Mouse (Mus musculus) activated CD4-positive, CD25-positive, alpha-beta regulatory T cell, adult 9 weeks (primary cell): Measurements from ENCODE around the gene 2310034G01Rik. TPM values are rescaled to one million over a fixed set of nuclear protein-coding genes. Genes with fewer than 3 reads are reported as not detected.

ENCODE experiments used
- polyA plus RNA-seq: library from polyadenylated mRNA; unstranded; fragments of 100-300 nt; shearing (Covaris generic); gene quantifications from one replicate; pipeline ENCODE4 v1.2.1, GENCODE M21; 2017

Gene 2310034G01Rik
- polyA plus RNA-seq = 0.79 TPM

GRCm38 (mm10) chr19:46350168-46350932, at the start of gene 2310034G01Rik:
Gene 2310034G01Rik (minus strand): TSS chr19:46350302.

GRCm38 (mm10) chr19:46396686-46397435, 46.8 kb upstream of the 2310034G01Rik start, which contains the start of gene Sufu:
Gene Sufu (plus strand): TSS chr19:46396896.

GRCm38 (mm10) chr19:46395109-46396009, 45.3 kb upstream of the 2310034G01Rik start, which contains the start of gene Actr1a:
Gene Actr1a (minus strand): TSS chr19:46395748.

GRCm38 (mm10) chr19:46338331-46338936, 11.7 kb downstream of the 2310034G01Rik start, which contains the start of gene Cuedc2:
Gene Cuedc2 (minus strand): TSS chr19:46338702.

GRCm38 (mm10) chr19:46328081-46329030, 21.7 kb downstream of the 2310034G01Rik start, which contains the start of gene Fbxl15:
Gene Fbxl15 (plus strand): TSS chr19:46328184.

GRCm38 (mm10) chr19:46326756-46327305, 23.3 kb downstream of the 2310034G01Rik start, which contains the start of gene Psd:
Gene Psd (minus strand): TSS chr19:46327156.

GRCm38 (mm10) chr19:46304216-46304841, 45.8 kb downstream of the 2310034G01Rik start, which contains the start of gene Nfkb2:
Gene Nfkb2 (plus strand): TSS chr19:46304320.

Other genes starting within 250 kb of the 2310034G01Rik start
- gene Elovl3, start 218.4 kb downstream of the 2310034G01Rik start, polyA plus RNA-seq = not detected
- not detected for gene Pitx3, start 202.0 kb downstream of the 2310034G01Rik start, polyA plus RNA-seq
- 83.0 TPM for gene Gbf1, start 197.8 kb downstream of the 2310034G01Rik start, polyA plus RNA-seq
- 78.0 TPM for gene Nfkb2, start 46.0 kb downstream of the 2310034G01Rik start, polyA plus RNA-seq
- 8.2 TPM for gene Psd, start 23.1 kb downstream of the 2310034G01Rik start, polyA plus RNA-seq
- gene Fbxl15, start 22.1 kb downstream of the 2310034G01Rik start, polyA plus RNA-seq = 5.4 TPM
- 53.1 TPM for gene Cuedc2, start 11.6 kb downstream of the 2310034G01Rik start, polyA plus RNA-seq
- 10.4 TPM for gene Mfsd13a, start 9.2 kb downstream of the 2310034G01Rik start, polyA plus RNA-seq
- gene Actr1a, start 45.4 kb upstream of the 2310034G01Rik start, polyA plus RNA-seq = 112 TPM
- 38.2 TPM for gene Sufu, start 46.6 kb upstream of the 2310034G01Rik start, polyA plus RNA-seq
- gene Trim8, start 151.4 kb upstream of the 2310034G01Rik start, polyA plus RNA-seq = 31.6 TPM
- 22.9 TPM for gene Arl3, start 222.9 kb upstream of the 2310034G01Rik start, polyA plus RNA-seq
- 11.2 TPM for gene Sfxn2, start 223.1 kb upstream of the 2310034G01Rik start, polyA plus RNA-seq
- gene Wbp1l, start 248.8 kb upstream of the 2310034G01Rik start, polyA plus RNA-seq = 73.7 TPM